Mouse (Mus musculus): ENCODE results near the gene Tgfb3. TPM values are rescaled to one million over a fixed set of nuclear protein-coding genes. Genes with fewer than 3 reads are reported as not detected.

Gene Tgfb3
- polyA plus RNA-seq, 1 experiment from 2014 or later, result 33.4 TPM

DNA sequence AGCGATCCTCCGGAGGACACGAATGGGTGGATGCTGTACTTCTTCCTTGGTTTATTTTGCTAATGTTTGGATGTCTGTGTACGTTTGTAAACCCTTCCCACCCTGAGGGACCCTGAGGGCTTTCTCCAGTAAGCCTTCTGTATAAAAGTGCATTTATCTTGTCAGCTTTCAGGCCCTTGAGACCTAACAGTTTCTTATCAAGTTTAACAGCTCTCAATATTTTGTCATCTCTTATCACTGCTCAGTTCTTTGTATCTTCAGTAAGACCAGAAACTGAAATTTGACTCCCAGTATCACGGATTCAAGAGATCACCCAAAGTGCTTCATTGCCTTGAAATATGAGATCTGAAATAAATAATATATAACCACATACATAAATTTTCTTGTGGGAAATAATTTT, 47.9 kb downstream of the Tgfb3 start:
- Histone ChIP-seq H3K4me2 (no peak overlapping the region), H3K36me3 (no peaks in the 10 kb centered on the region), H3K27ac (no peak overlapping the region), H3K4me1 (replicated peaks) (peaks cover 44% of the 10 kb centered on the region), H3K9me3 (no peaks in the 10 kb centered on the region), H3K27me3 (no peaks in the 10 kb centered on the region), H3K9ac (replicated peaks) (no peak overlapping the region), H3K4me3 (replicated peaks) (no peak overlapping the region)
- 78% methylated on average over 5 of the region's 5 CpGs for WGBS
- ATAC-seq (ENCODE audit: insufficient number of reproducible peaks, insufficient read depth, low FRiP score, low TSS enrichment, low read depth), result no peak

DNA sequence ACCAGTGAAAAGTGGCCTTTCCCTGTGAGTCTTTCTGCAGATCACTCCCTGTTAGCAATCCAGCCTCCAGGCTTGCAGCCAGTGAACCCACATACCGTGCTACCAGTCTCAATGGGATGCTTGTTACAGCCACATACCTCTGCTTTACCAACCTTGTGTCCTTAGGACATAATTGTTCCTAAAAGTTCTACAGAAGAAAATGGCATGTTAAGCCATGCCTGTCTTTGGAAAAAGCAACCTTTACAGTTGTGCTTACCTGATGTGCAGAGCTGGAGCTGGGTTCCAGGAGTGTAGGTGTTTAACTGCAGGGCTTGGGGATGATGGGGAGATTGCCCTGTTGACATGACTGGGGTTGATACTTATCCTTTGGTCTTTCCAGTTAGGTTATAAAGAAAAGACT, 51.1 kb downstream of the Tgfb3 start:
- Histone ChIP-seq H3K4me2 (no peak overlapping the region), H3K4me3 (replicated peaks) (no peak overlapping the region), H3K36me3 (no peaks in the 10 kb centered on the region), H3K27ac (no peak overlapping the region), H3K9me3 (no peaks in the 10 kb centered on the region), H3K9ac (replicated peaks) (no peak overlapping the region), H3K4me1 (replicated peaks) (peaks cover 40% of the 10 kb centered on the region), H3K27me3 (no peaks in the 10 kb centered on the region)
- WGBS, result 76% methylated on average over 1 of the region's 1 CpGs
- ATAC-seq (ENCODE audit: insufficient number of reproducible peaks, insufficient read depth, low FRiP score, low TSS enrichment, low read depth), result no peak

DNA sequence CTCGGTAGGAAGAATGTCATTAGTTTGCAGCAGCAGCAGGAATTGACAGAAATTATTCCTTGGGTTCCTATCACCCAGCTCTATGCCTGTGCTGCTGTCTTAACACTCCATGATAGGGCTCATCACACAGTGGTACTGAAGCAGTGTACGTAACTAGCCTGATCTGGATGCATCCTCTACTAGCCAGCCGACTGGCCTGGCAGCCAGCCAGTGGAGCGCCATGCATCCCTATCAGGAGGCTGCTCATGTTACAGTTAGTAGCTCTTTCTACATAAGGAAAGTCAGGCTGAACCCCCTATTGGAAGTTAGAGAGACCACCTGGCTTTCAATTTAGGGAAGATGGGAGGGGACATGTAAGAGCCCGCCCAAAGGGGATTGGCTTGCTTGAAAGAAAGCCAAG, 51.8 kb downstream of the Tgfb3 start:
- H3K27me3 ChIP-seq, result no peaks in the 10 kb centered on the region
- H3K36me3 ChIP-seq, result no peaks in the 10 kb centered on the region
- no peaks in the 10 kb centered on the region for H3K9me3 ChIP-seq
- peaks cover 41% of the 10 kb centered on the region for H3K4me1 ChIP-seq (replicated peaks)
- no peak overlapping the region for H3K4me2 ChIP-seq
- WGBS, result 62% methylated on average over 5 of the region's 5 CpGs
- H3K4me3 ChIP-seq (replicated peaks), result no peak overlapping the region
- no peak overlapping the region for H3K9ac ChIP-seq (replicated peaks)
- ATAC-seq (ENCODE audit: insufficient number of reproducible peaks, insufficient read depth, low FRiP score, low TSS enrichment, low read depth), result no peak; the same call in 1 of the 2 replicates
- H3K27ac ChIP-seq, result no peak overlapping the region

DNA sequence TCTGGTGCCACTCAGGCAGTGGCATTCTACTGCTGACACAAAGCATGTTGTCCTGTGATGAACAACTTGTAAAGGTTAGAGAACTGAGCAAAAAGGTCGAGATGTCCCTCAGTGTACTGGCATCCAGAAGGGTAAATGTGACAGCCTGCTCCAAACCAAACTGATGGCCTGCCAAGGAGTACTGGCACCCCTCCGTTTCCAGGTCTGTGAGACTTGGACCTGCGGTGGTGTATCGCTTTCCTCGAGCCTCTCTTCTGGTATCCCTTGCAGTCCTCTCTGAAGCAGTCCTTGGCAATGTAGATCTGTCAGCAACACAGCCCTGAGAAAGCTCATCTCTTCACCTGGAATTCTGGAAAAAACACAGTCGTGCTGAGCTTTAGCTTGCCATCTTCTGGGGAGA, 53.4 kb downstream of the Tgfb3 start:
- no peaks in the 10 kb centered on the region for H3K27me3 ChIP-seq
- peaks cover 54% of the 10 kb centered on the region for H3K4me1 ChIP-seq (replicated peaks)
- no peak overlapping the region for H3K27ac ChIP-seq

GRCm38 (mm10) chr12:86024426-86024825, 54.4 kb downstream of the Tgfb3 start:
- no peaks in the 10 kb centered on the region for H3K36me3 ChIP-seq
- no peak overlapping the region for H3K4me3 ChIP-seq (replicated peaks)
- H3K4me1 ChIP-seq (replicated peaks), result peaks cover 54% of the 10 kb centered on the region
- 40% methylated on average over 4 of the region's 4 CpGs for WGBS
- peak overlapping the region; percentile 85; the same call in 1 of the 2 replicates for H3K27ac ChIP-seq
- H3K4me2 ChIP-seq, result no peak overlapping the region
- H3K27me3 ChIP-seq, result no peaks in the 10 kb centered on the region
- no peak overlapping the region for H3K9ac ChIP-seq (replicated peaks)
- H3K9me3 ChIP-seq, result no peaks in the 10 kb centered on the region
- no peak for ATAC-seq (ENCODE audit: insufficient number of reproducible peaks, insufficient read depth, low FRiP score, low TSS enrichment, low read depth)

More for the DNA sequence above, 53.4 kb downstream of the Tgfb3 start:
- H3K36me3 ChIP-seq, result no peaks in the 10 kb centered on the region
- 86% methylated on average over 6 of the region's 6 CpGs for WGBS
- no peak for ATAC-seq (ENCODE audit: insufficient number of reproducible peaks, insufficient read depth, low FRiP score, low TSS enrichment, low read depth)
- H3K9me3 ChIP-seq, result no peaks in the 10 kb centered on the region
- H3K9ac ChIP-seq (replicated peaks), result no peak overlapping the region
- no peak overlapping the region for H3K4me3 ChIP-seq (replicated peaks)
- H3K4me2 ChIP-seq, result no peak overlapping the region

DNA sequence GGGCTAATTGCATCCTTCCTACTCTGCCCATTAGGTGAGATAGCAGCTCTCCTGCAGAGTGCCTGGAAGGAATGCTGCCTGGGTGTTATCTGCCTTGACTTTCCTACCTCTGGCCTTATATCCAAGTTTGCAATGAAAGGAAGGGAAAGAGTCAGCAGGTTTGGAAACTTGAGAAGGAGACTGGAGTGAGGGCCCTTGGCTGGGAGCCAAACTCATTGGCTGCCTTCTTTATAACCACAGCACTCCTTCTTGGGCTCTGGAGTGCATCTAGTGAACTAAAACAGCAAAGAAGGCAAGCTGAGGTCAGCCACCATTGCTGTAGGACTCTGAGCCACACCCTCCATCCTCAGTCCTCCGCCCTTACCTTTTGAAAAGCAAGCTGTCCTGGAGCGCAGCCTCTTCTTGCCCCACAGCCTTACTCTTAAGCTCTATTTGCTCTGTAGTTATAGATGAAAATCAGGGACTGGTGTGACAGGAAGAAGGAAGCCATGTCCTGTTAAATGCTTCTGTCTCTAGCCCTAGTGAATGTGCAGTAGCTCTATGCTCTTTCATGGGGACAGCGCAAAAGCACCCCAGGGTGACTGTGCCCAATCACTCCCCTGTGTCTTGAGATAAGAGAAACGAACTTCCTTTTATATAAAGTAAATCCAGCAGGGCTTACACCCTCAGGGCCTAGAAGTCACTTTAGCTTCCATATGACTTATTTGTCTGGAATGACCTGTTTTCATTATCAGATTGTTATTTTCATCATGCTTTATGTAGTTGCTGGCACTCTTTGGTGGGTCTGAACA, 55.6 kb downstream of the Tgfb3 start:
- Histone ChIP-seq H3K4me3 (replicated peaks) (no peak overlapping the region), H3K4me1 (replicated peaks) (peaks cover 54% of the 10 kb centered on the region), H3K9me3 (no peaks in the 10 kb centered on the region), H3K9ac (replicated peaks) (no peak overlapping the region), H3K4me2 (peak overlapping the region; percentile 4; the same call in 1 of the 2 replicates), H3K36me3 (no peaks in the 10 kb centered on the region), H3K27ac (peak overlapping the region; percentile 85), H3K27me3 (no peaks in the 10 kb centered on the region)
- ATAC-seq (ENCODE audit: insufficient number of reproducible peaks, insufficient read depth, low FRiP score, low TSS enrichment, low read depth), result peak; percentile 70
- whole genome bisulfite sequencing, result 67% methylated on average over 4 of the region's 4 CpGs

GRCm38 (mm10) chr12:86022282-86022984, 56.4 kb downstream of the Tgfb3 start:
- ATAC-seq (ENCODE audit: insufficient number of reproducible peaks, insufficient read depth, low FRiP score, low TSS enrichment, low read depth), result peak; percentile 64
- H3K27me3 ChIP-seq, result no peaks in the 10 kb centered on the region
- H3K4me3 ChIP-seq (replicated peaks), result no peak overlapping the region
- H3K9ac ChIP-seq (replicated peaks), result no peak overlapping the region
- peak overlapping the region; percentile 4; the same call in 1 of the 2 replicates for H3K4me2 ChIP-seq
- WGBS, result 27% methylated on average over 9 of the region's 9 CpGs
- H3K36me3 ChIP-seq, result no peaks in the 10 kb centered on the region
- H3K9me3 ChIP-seq, result no peaks in the 10 kb centered on the region
- H3K27ac ChIP-seq, result peak overlapping the region; percentile 85
- H3K4me1 ChIP-seq (replicated peaks), result peaks cover 51% of the 10 kb centered on the region

DNA sequence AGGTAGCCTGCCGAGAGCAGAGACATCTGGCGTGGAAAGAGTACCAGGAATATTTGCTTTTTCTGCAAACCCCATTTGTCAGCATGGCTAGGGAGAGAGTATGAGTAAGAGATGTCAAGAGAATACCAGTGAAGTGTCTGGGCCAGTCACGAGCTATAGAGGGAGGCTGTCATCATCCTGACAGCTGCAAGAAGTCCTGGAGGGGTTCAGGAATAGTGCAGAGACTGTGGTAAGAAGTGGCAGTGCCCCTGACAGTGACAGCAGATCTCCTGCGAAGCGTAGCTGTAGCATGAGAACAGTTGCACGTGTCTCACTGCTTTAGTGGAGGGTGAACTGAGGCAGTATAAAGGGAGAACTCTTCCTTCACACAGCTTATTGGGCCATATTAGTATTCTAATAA, 57.3 kb downstream of the Tgfb3 start:
- H3K9me3 ChIP-seq, result no peaks in the 10 kb centered on the region
- no peak overlapping the region for H3K4me3 ChIP-seq (replicated peaks)
- no peak for ATAC-seq (ENCODE audit: insufficient number of reproducible peaks, insufficient read depth, low FRiP score, low TSS enrichment, low read depth)
- H3K4me2 ChIP-seq, result no peak overlapping the region
- peak overlapping the region; percentile 85 for H3K27ac ChIP-seq
- H3K9ac ChIP-seq (replicated peaks), result no peak overlapping the region
- H3K27me3 ChIP-seq, result no peaks in the 10 kb centered on the region
- peaks cover 50% of the 10 kb centered on the region for H3K4me1 ChIP-seq (replicated peaks)
- WGBS, result 82% methylated on average over 6 of the region's 6 CpGs
- no peaks in the 10 kb centered on the region for H3K36me3 ChIP-seq

GRCm38 (mm10) chr12:86017360-86017759, 61.5 kb downstream of the Tgfb3 start:
- ATAC-seq (ENCODE audit: insufficient number of reproducible peaks, insufficient read depth, low FRiP score, low TSS enrichment, low read depth), result no peak
- Histone ChIP-seq H3K9ac (replicated peaks) (no peak overlapping the region), H3K4me3 (replicated peaks) (no peak overlapping the region), H3K9me3 (no peaks in the 10 kb centered on the region), H3K27me3 (no peaks in the 10 kb centered on the region), H3K27ac (no peak overlapping the region), H3K4me2 (no peak overlapping the region), H3K4me1 (replicated peaks) (peaks cover 35% of the 10 kb centered on the region), H3K36me3 (peaks cover 8% of the 10 kb centered on the region; the same call in 1 of the 2 replicates)
- 53% methylated on average over 5 of the region's 5 CpGs for WGBS

GRCm38 (mm10) chr12:86015114-86015513, 63.7 kb downstream of the Tgfb3 start:
- ATAC-seq (ENCODE audit: insufficient number of reproducible peaks, insufficient read depth, low FRiP score, low TSS enrichment, low read depth), result no peak
- H3K36me3 ChIP-seq, result peaks cover 8% of the 10 kb centered on the region; the same call in 1 of the 2 replicates
- H3K4me3 ChIP-seq (replicated peaks), result no peak overlapping the region
- H3K9me3 ChIP-seq, result no peaks in the 10 kb centered on the region
- H3K4me2 ChIP-seq, result no peak overlapping the region
- H3K9ac ChIP-seq (replicated peaks), result no peak overlapping the region
- 82% methylated on average over 2 of the region's 2 CpGs for WGBS
- no peak overlapping the region for H3K27ac ChIP-seq
- peaks cover 20% of the 10 kb centered on the region for H3K4me1 ChIP-seq (replicated peaks)
- H3K27me3 ChIP-seq, result no peaks in the 10 kb centered on the region

DNA sequence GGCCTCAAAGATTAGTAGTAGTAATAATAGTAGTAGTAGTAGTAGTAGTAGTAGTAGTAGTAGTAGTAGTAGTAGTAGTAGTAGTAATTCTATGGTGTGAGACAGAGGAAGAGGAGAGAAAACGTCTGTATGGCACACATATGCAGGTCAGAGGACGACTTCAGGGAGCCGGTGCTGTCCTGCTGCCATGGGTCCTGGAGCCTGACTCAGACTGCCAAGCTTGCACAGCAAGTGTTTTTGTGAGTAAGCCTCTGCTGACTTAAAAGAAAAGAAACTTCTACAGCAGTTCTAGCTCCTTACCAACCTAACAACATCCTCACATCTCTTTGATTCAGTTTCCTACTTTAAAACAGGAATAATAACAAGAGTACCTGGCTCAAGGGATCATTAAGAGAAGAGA, 64.2 kb downstream of the Tgfb3 start:
- Histone ChIP-seq H3K9me3 (no peaks in the 10 kb centered on the region), H3K36me3 (peaks cover 8% of the 10 kb centered on the region; the same call in 1 of the 2 replicates), H3K4me2 (no peak overlapping the region), H3K27me3 (no peaks in the 10 kb centered on the region), H3K27ac (no peak overlapping the region), H3K9ac (replicated peaks) (no peak overlapping the region), H3K4me1 (replicated peaks) (peaks cover 20% of the 10 kb centered on the region), H3K4me3 (replicated peaks) (no peak overlapping the region)
- no peak for ATAC-seq (ENCODE audit: insufficient number of reproducible peaks, insufficient read depth, low FRiP score, low TSS enrichment, low read depth)
- WGBS, result 90% methylated on average over 3 of the region's 3 CpGs
